Mouse (Mus musculus): Measurements from ENCODE around the gene Elmo1. TPM values are rescaled to one million over a fixed set of nuclear protein-coding genes. Genes with fewer than 3 reads are reported as not detected.
"Not testable (repeated sequence)": the region's sequence is repeated elsewhere in the genome, so short reads cannot be mapped to it uniquely, and the experiment has no call there.

The Elmo1 gene
- polyA plus RNA-seq, 1 experiment = 1.7 TPM

- Histone ChIP-seq H3K27ac (replicated peaks; ENCODE audit: low read depth, low read length) (no peak overlapping the region), H3K4me3 (ENCODE audit: insufficient read depth, low read depth, low read length) (no peak overlapping the region), H3K4me1 (ENCODE audit: control insufficient read depth, insufficient read depth, insufficient read length, low read length) (no peaks in the 10 kb centered on the region)
Observed at GRCm38 (mm10) chr13:20590983-20591382, 500.6 kb downstream of the Elmo1 start.

- H3K4me3 ChIP-seq (ENCODE audit: insufficient read depth, low read depth, low read length) = no peak overlapping the region
- no peak overlapping the region for H3K27ac ChIP-seq (replicated peaks; ENCODE audit: low read depth, low read length)
- H3K4me1 ChIP-seq (ENCODE audit: control insufficient read depth, insufficient read depth, insufficient read length, low read length) = no peaks in the 10 kb centered on the region
Observed at GRCm38 (mm10) chr13:20597307-20597706, 506.9 kb downstream of the Elmo1 start.

- Histone ChIP-seq H3K27ac (replicated peaks; ENCODE audit: low read depth, low read length) (no peak overlapping the region), H3K4me1 (ENCODE audit: control insufficient read depth, insufficient read depth, insufficient read length, low read length) (no peaks in the 10 kb centered on the region), H3K4me3 (ENCODE audit: insufficient read depth, low read depth, low read length) (no peak overlapping the region)
Observed at GRCm38 (mm10) chr13:20598618-20599017, 508.2 kb downstream of the Elmo1 start.

GRCm38 (mm10) chr13:20600246-20600645, 509.9 kb downstream of the Elmo1 start:
- no peak overlapping the region for H3K27ac ChIP-seq (replicated peaks; ENCODE audit: low read depth, low read length)
- no peaks in the 10 kb centered on the region for H3K4me1 ChIP-seq (ENCODE audit: control insufficient read depth, insufficient read depth, insufficient read length, low read length)
- no peak overlapping the region for H3K4me3 ChIP-seq (ENCODE audit: insufficient read depth, low read depth, low read length)

- no peak overlapping the region for H3K27ac ChIP-seq (replicated peaks; ENCODE audit: low read depth, low read length)
- H3K4me3 ChIP-seq (ENCODE audit: insufficient read depth, low read depth, low read length) = no peak overlapping the region
- no peaks in the 10 kb centered on the region for H3K4me1 ChIP-seq (ENCODE audit: control insufficient read depth, insufficient read depth, insufficient read length, low read length)
Observed at GRCm38 (mm10) chr13:20601421-20601820, 511.0 kb downstream of the Elmo1 start.

GRCm38 (mm10) chr13:20606891-20607290, 516.5 kb downstream of the Elmo1 start:
- Histone ChIP-seq H3K4me3 (ENCODE audit: insufficient read depth, low read depth, low read length) (no peak overlapping the region), H3K4me1 (ENCODE audit: control insufficient read depth, insufficient read depth, insufficient read length, low read length) (no peaks in the 10 kb centered on the region), H3K27ac (replicated peaks; ENCODE audit: low read depth, low read length) (no peak overlapping the region)

GRCm38 (mm10) chr13:20609003-20609688, 518.8 kb downstream of the Elmo1 start:
- H3K4me1 ChIP-seq (ENCODE audit: control insufficient read depth, insufficient read depth, insufficient read length, low read length) = no peaks in the 10 kb centered on the region
- no peak overlapping the region for H3K27ac ChIP-seq (replicated peaks; ENCODE audit: low read depth, low read length)
- H3K4me3 ChIP-seq (ENCODE audit: insufficient read depth, low read depth, low read length) = no peak overlapping the region

- Histone ChIP-seq H3K27ac (replicated peaks; ENCODE audit: low read depth, low read length) (no peak overlapping the region), H3K4me3 (ENCODE audit: insufficient read depth, low read depth, low read length) (no peak overlapping the region), H3K4me1 (ENCODE audit: control insufficient read depth, insufficient read depth, insufficient read length, low read length) (no peaks in the 10 kb centered on the region)
Observed at GRCm38 (mm10) chr13:20615596-20616469, 525.4 kb downstream of the Elmo1 start.

- H3K4me3 ChIP-seq (ENCODE audit: insufficient read depth, low read depth, low read length) = no peak overlapping the region
- no peaks in the 10 kb centered on the region for H3K4me1 ChIP-seq (ENCODE audit: control insufficient read depth, insufficient read depth, insufficient read length, low read length)
- H3K27ac ChIP-seq (replicated peaks; ENCODE audit: low read depth, low read length) = no peak overlapping the region
Observed at GRCm38 (mm10) chr13:20619946-20620345, 529.5 kb downstream of the Elmo1 start.

GRCm38 (mm10) chr13:20623071-20623850, 532.9 kb downstream of the Elmo1 start:
- no peak overlapping the region for H3K27ac ChIP-seq (replicated peaks; ENCODE audit: low read depth, low read length)
- no peaks in the 10 kb centered on the region for H3K4me1 ChIP-seq (ENCODE audit: control insufficient read depth, insufficient read depth, insufficient read length, low read length)
- H3K4me3 ChIP-seq (ENCODE audit: insufficient read depth, low read depth, low read length) = no peak overlapping the region

GRCm38 (mm10) chr13:20627796-20628195, 537.4 kb downstream of the Elmo1 start:
- Histone ChIP-seq H3K4me3 (ENCODE audit: insufficient read depth, low read depth, low read length) (no peak overlapping the region), H3K4me1 (ENCODE audit: control insufficient read depth, insufficient read depth, insufficient read length, low read length) (no peaks in the 10 kb centered on the region), H3K27ac (replicated peaks; ENCODE audit: low read depth, low read length) (no peak overlapping the region)

GRCm38 (mm10) chr13:20632477-20632876, 542.1 kb downstream of the Elmo1 start:
- Histone ChIP-seq H3K27ac (replicated peaks; ENCODE audit: low read depth, low read length) (no peak overlapping the region), H3K4me1 (ENCODE audit: control insufficient read depth, insufficient read depth, insufficient read length, low read length) (no peaks in the 10 kb centered on the region), H3K4me3 (ENCODE audit: insufficient read depth, low read depth, low read length) (no peak overlapping the region)

- not testable (repeated sequence) for H3K4me1 ChIP-seq (ENCODE audit: control insufficient read depth, insufficient read depth, insufficient read length, low read length); H3K27ac ChIP-seq (replicated peaks; ENCODE audit: low read depth, low read length); H3K4me3 ChIP-seq (ENCODE audit: insufficient read depth, low read depth, low read length)
Observed at GRCm38 (mm10) chr13:20634679-20635078, 544.3 kb downstream of the Elmo1 start.

- Histone ChIP-seq H3K27ac (replicated peaks; ENCODE audit: low read depth, low read length) (no peak overlapping the region), H3K4me3 (ENCODE audit: insufficient read depth, low read depth, low read length) (no peak overlapping the region), H3K4me1 (ENCODE audit: control insufficient read depth, insufficient read depth, insufficient read length, low read length) (no peaks in the 10 kb centered on the region)
Observed at GRCm38 (mm10) chr13:20635646-20636045, 545.2 kb downstream of the Elmo1 start.
